Mouse (Mus musculus) cerebellum, postnatal 25 days (tissue): ENCODE results near the gene Rgl3.
A peak's percentile ranks its signal among the peaks of the same experiment; 100 is the strongest.

Source experiments
- DNase-seq, 2 experiments: peaks; one replicate each; pipeline ENCODE4 v3.0.0; 2021; ENCODE audit warnings: mixed read lengths in 2 of 2

Gene Rgl3

DNA sequence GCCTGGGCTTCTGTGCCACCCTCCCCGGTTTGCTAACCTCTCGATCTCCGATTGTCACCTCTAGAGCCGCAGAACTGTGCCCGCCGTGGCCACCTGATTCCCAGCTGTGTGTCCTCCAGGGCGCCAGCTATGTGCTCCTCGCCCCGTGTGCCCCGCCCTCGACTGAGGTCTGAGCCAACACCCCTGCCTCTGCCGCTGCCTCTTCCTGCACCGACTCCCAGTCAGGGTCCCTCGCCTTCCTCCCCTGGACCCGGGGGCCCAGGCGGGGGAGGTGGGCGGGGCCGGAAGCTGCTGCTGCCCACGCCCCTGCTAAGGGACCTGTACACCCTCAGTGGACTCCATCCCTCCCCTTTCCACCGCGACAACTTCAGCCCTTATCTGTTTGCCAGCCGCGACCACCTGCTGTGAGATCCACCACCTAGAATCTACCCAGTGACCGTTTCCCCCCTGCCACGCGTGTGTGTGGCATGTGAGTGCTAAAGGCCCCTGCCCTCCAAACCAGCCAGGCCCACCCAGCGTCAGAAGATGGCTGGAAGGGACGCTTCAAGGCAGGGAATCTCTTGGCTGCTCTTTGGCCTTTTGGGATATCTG, 41.6 kb downstream of the Rgl3 start:
- DNase-seq = no peak

DNA sequence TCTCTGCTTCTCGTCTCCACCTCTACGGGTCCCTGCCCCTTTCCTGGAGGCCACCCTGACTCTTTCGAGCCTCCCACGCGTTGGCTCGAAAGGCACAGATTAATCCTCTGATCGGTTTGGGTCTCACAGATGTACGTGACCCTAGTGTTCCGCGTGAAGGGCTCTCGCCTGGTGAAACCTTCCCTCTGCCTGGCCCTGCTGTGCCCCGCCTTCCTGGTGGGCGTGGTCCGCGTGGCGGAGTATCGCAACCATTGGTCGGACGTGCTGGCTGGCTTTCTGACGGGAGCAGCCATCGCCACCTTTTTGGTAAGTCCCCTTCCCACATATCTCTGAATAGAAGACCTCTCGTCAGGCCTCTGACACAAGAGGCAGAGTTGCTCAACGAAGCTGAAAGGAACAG, 45.0 kb downstream of the Rgl3 start:
- DNase-seq = peak in 1 of 2 experiments; percentile 51

DNA sequence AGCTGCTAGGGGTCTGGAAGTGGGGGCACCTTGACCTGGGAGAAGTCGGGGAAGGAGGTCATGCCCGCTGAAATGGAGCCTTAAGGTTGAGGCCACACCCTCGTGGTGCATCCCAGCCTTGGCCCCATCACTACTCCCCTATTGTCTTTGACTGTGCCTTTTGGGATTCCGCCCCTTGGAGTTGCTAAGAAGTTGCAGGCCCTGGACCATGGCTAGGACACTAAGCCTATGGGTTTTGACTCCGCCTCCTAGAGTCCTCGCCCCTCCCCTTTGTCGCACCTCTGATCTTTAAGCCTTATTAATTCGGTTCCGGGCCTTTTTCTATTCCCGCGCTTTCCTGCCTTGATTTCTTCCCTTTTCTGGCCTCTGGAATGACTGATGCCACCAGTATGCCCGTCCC, 45.6 kb downstream of the Rgl3 start:
- no peak for DNase-seq

DNA sequence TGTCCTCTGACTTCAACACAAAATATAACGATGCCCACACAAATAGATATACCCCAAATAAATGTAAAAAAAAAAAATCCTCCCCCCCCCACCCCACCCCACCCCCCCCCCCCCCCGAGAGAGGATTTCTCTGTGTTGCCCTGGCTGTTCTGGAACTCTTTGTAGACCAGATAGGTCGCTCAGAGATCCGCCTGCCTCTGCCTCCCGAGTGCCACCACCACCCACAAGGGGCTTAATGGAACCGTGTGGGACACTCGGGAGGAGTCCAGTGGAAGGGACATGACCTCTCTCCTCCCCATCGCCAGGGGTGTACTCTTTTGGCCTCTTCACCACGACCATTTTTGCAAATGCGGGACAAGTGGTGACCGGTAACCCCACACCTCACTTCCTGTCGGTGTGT, 46.2 kb downstream of the Rgl3 start:
- DNase-seq = no peak

DNA sequence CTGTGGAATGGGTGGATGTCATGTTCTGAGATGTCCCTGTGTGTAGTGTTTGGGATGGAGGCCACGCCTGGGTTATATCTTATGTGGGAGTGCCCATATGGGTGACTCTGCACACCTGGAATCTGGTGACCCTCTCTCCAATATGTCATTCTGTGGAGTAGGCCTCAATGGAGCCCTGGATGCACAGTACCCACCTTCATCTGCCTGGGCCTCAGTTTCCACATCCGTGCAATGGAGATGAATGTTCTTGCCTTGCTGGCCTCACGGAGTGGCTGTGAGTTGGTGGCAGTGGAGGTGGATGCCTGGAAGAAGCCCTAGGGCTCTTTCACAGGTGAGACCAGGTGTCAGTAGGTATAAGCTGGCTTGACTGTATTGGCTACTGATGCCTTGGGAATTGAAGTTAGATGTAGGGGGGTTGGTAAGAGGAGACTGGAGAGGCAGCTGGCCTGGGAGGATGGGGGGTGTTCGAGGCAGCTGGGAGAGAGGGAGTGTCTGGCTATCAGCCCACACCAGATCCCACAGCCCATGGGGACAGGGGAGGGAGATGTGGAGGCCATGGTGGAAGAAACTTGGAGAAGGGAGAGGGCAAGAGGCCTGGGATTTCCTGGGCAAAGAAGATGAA, 50.9 kb downstream of the Rgl3 start:
- DNase-seq = no peak

DNA sequence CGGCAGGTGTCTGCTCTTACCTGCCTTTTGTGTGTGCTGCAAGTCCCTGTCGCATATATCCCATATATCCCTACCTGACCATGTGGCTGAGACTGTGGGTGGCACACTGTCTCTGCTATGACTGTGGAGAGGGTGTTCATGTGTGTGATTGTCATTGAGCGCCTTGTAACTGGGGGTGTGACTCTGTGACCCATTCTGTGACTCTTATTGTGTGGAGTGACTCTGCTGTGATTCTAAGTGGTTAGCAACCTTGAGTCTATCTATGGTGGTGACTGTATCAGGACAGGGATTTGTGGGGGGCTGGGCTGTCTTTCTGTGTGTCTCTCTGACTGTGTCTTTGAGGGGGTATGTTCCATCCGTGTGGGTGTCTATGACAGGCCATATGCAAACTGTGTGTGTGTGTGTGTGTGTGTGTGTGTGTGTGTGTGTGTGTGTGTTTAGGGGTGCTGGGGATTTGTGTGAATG, 51.5 kb downstream of the Rgl3 start:
- no peak for DNase-seq

DNA sequence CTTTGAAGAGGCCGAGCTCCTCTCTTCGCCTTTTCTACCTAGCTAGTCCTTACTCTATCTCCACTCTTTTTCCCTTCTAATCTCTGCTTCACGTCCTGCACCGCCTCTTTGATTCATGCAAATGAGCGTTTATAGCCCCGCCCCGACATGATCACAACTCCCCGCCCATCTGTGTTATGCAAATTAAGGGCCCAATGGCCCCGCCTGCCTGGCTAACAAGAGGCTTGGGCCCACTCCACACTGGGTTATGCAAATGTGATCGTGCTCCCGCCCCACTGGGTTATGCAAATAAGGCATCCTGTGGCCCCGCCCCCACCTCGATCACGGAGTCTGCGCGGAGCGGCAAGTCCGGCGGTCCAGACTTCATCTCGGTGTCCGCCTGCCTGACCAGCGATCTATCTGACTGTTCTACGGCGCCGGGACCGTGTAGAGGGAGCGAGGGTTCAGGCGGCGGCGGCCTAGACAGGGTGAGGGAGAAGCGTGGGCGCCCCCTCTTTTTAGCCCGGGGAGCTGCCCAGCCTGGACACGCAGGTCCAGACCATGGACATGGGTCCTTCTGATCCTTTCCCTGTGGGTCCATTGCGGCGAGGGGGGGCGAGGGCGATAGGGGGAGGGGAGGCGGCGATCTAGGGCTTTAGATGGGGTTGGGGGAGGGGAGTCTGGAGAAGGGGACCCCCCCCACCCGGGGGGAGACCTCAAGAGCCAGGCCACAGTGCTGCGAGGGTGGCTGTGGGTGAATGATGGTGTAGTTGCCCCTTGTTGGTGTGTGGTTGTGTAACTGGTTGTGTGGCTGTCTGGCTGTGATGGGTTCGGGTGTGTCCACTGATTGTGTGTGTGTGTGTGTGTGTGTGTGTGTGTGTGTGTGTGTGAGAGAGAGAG, 52.3 kb downstream of the Rgl3 start, which contains the start of gene Plppr2:
TSS of gene Plppr2 (plus strand) at position 342 of the 879 bp plus-strand sequence.
- peak; percentile 99 to 100 for DNase-seq

DNA sequence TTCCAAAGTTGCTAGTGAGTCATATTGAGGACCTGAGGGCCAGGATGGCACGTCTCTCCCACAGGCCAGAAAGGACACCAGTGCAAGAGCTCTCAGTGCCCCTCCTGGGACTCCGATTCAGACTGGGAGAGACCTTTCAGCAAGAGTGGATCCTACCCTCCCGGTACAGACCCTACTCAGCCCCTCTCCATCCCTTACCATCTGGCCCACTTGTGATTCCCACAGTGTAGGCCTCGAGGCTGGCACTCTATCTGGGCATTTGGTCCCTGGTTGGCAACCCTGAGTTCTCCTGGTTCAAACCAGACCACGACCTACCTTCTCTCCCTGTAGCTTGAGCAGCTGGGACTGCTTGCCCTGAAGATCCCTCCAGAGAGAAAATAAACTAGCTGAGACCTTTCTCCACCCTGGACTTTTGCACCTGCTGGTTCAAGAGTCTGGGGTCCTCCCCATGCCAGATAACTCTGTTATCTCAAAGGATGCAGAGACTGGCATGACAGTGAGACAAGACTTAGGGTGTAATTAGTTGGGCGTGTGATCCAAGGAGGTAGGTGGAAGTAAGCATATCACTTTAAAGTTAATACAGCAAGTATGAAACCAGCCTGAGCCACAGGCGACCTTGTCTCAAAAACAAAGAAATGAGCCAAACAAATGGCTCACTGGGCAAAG, 53.6 kb downstream of the Rgl3 start:
- DNase-seq = no peak

DNA sequence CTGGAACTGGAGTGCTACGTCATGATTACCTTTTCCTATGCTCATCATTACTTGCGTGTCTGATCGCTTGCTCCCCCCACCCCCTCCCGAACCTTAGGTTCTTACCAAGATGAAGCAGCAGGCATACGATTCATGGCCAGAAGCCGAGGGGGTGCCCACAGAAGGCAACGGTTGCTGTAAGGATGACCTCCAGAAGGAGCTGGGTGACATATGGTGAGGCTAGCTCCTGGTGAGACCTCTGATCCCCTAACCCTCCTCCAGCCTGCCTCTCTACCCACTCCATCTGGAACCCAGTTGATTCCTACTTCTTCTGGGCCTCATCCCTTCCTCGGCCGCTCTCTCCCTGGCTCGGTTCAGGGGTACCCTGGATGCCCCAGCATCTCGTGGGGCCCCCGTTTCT, 55.2 kb downstream of the Rgl3 start:
- peak in 1 of 2 experiments; percentile 54 for DNase-seq

DNA sequence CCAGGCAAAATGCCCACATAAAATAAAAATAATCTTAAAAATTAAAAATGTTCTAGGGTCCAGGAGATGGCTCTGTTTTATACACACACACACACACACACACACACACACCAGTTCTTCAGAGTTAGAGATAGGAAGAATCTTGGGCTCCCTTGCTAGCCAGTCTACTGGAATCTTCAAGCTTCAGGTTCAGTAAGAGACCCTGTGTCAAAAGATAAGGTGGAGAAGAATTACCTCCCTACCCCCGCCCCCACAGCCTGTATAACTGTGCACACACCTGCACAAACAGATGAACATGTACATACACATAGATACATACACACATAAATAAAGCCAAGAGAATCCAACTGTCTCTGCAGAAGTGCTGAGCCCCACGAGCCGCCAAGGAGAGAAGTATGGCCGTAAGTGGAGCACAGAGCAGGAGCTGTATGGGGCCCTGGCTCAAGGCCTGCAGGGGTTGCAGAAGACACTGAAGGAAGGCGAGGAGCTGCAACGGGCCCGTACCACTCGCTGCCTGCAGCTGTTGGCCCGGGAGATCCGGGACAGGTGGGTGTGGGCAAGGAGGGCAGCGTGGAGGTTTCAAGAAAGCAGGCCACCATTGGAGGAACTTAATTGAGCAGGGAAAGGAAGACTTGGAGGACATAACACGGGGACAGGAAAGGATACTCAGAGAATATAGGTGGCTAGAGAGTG, 56.7 kb downstream of the Rgl3 start:
- DNase-seq = no peak

DNA sequence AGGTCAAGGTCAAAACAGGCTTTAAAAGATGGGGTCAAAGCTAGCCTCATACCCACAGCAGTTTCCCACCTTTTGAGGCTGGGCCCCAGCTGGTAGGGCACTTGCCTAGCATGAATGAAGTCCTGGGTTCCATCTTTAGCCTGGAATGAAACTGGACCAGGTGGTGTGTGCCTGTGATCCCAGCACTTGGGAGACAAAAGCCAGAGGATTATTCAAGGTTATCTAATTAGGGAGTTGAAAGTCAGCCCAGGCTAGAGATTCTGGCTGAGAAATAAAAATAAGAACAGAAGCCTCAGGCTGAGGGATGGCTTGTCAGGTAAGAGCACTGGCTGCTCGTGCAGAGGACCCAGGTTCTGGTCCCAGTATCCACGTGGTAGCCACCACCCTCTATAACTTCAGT, 57.2 kb downstream of the Rgl3 start:
- no peak for DNase-seq

DNA sequence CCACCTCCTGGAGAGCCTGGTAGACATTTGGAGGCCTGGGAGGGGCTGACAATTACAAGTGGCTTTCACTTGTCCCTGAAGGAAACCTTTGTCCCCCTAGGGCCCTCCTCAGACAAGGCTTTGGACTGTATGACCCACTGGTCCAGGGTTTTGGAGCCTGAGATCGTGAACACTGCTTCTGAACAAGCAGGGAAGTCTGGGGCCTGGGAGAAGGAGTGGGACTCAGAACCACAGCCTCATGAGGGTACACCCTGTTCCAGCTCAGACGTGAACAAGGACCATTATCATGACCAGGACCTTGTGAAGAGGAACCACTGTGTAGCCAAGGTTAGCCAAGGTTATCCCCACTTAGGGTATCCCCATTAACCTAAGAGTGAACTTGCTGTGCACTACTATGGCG, 60.0 kb downstream of the Rgl3 start:
- DNase-seq = no peak

DNA sequence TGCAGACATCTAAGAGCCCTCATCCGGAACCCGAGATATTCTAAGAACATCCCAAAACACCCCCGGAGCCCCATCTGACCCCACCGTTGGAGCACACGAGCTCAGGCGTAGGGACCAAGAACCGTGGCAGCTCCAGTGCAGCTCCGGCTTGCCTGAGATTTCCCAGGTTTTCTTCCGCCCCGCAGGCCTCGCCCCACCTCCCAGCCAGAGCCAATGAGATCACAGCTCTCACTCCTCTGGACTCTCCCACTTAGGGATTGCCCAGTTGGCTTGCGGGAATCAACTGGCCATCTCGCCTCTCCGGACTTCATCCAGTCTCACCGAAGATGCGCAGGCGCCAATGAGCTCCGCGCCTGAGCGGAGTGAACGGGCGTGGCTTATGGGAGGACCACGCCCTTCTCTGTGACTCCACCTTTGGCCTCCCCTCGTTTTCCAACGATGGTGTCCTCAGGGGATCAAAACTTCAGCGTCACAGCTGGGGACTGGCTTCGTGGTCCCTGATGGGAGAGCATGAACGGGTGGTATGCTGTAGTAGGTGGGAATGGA, 62.0 kb downstream of the Rgl3 start, which contains the start of the genes Ccdc159 and Tmem205:
TSS of gene Ccdc159 (plus strand) at position 264 of the 546 bp plus-strand sequence.
TSS of gene Tmem205 (minus strand) at position 349 of the 546 bp plus-strand sequence.
- peak; percentile 91 to 94 for DNase-seq

DNA sequence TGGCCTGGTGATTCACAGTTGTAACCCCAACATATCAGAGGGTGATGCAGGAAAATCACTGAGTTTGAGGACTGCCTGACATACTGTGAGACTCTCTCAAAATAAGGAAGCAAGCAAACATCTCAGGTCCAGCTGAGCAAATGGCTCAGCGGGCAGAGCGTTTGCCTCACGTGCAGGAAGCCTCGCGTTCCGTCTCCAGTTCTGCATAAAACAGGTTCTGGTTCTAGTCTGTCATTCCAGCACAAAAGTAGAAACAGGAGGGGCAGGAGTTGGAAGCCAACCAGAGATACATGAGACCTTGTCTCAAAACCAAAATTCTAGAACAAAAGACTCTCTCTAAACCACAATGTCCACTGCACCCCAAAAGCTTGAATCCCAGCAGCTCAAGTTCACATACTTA, 62.5 kb downstream of the Rgl3 start:
- DNase-seq = peak in 1 of 2 experiments; percentile 6

DNA sequence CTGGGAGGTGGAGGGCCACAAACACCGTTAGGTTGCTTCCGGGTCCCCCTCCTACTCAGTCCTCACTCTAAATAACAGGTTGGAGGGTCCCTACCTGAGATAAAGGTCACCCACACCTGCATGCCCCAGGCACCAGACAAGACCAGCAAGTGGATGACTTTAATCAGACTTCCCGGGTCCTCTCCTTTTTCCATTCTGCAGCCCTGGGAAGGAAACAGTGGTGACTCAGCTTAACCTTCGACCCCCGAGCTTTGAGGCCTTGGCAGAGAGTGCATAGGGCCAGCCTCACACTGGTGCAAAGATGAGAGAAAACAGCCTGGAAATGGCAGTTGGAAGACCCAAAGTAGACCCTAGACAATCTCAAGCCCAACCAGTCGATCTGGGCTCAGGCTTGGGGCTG, 63.1 kb downstream of the Rgl3 start:
- peak in 1 of 2 experiments; percentile 6 for DNase-seq

DNA sequence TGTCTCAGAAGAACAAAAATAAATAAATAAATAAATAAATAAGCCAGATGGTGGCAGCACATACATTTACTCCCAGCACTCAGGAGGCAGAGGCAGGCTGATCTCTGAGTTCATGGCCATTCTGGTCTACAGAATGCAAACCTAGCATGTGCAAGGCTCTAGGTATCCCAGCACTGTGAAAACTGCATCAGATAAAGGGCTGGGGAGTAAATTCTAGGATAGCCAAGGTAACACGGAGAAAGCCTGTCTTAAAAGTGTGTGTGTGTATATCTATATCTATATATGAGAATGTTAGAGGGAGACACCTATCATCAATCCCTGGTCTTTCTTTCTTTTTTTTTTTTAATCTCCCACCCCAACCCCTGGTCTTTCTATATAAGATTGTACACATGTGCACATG, 63.7 kb downstream of the Rgl3 start:
- DNase-seq = no peak

DNA sequence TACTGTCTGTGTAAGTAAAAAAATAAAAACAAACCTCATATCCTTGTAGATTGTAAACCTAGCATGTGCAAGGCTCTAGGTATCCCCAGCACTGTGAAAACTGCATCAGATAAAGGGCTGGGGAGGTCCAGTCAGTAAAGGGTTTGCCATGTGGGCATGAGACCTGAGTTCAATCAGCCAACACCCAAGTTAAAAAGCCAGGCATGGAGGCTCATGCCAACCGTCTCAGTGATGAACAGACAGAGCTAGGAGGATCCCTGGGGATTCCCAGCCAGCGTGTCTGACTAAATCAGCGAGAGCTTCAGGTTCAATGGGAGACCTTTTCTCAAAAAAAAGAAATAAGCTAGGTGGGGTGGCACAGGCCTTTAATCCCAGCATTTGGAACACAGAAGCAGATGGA, 64.2 kb downstream of the Rgl3 start:
- no peak for DNase-seq

DNA sequence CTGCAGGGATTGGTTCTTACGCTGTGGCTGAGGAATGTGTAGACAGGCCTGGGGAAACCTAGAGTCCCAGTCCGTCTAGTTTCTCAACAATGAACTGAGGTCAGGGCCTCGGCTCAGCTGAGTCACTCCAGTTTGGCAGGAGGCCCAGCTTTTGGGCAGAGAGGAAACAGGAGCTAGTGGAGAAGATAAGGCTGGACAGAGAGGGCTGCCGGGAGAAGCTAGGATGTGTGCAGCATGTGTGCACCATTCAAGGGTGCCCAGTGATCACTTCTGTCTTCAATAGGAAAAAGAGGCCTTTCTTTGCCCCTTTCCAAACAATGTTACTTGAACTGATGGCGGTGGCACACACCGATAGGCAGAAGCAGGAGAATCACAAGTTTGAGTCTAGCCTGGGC, 65.2 kb downstream of the Rgl3 start:
- peak; percentile 57 to 80 for DNase-seq

DNA sequence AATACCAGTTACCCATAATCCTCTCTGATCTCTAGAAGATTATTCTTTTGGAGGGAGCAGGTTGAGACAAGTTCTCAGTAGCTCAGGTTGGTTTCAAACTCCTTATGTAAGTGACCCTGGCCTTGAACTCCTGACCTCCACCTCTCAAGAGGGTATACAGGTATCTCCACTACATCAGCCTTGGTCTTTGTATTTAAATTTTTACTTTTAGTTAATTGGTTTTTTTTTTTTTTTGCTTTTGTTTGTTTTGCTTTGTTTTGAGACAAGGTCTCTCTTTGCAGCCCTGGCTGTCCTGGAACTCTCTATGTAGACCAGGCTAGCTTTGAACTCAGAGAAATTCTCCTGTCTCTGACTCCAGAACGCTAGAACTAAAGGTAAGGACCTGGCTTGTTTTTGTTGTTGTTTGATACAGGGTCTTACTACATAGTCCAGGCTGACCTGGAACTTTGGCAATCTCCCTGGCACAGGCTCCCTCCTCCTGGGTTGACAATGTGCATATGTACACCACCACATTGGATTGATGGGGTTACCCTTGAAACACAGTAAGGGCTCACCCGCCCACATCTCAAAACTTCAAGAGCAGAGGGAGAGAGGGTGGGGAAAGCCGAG, 65.7 kb downstream of the Rgl3 start:
- DNase-seq = no peak

DNA sequence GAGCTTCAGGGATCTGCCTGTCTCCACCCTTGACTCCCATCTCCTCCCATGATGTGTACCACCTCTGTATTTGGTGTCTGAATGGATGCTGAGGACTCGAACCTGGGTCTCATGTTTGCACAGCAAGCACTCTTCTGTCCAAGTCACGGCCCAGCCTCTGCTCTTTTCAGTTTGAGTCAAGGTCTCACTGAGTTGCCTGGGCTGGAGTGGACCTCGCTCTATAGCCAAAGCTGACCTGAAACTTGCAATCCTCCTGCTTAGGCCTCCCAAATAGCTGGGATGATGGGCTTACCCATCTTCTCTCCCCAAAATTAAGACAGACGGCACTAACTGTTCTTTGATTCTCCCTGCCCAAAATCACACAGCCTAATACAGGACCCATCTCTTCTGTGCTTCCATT, 66.2 kb downstream of the Rgl3 start:
- DNase-seq = no peak
